Mouse (Mus musculus): ENCODE measurements around the gene Hist2h4. TPM values are rescaled to one million over a fixed set of nuclear protein-coding genes. Genes with fewer than 3 reads are reported as not detected.
"Not testable (repeated sequence)": the region's sequence is repeated elsewhere in the genome, so short reads cannot be mapped to it uniquely, and the experiment has no call there.

Gene Hist2h4
- polyA plus RNA-seq, 2 experiments: 6.4 to 8.5 TPM

- 78% methylated on average over 7 of the region's 7 CpGs for WGBS
- H3K27ac ChIP-seq (replicated peaks; ENCODE audit: low read depth, low read length): peak overlapping the region; percentile 96
- H3K4me3 ChIP-seq (replicated peaks; ENCODE audit: low read length): peak overlapping the region; percentile 52; the same call in 1 of the 2 replicates
- no peak for TF ChIP-seq POLR2A (IDR thresholded peaks at IDR 0.05; ENCODE audit: borderline replicate concordance, extremely low read depth, insufficient read depth, insufficient read length)
- ATAC-seq (ENCODE audit: low FRiP score, low read depth) (no peak), DNase-seq (ENCODE audit: low spot score) (no peak)
- no peaks in the 10 kb centered on the region for H3K27me3 ChIP-seq (ENCODE audit: control insufficient read depth, insufficient read depth, low read length)
- no peaks in the 10 kb centered on the region for H3K36me3 ChIP-seq (ENCODE audit: control insufficient read depth, insufficient read depth, low read length)
- no peaks in the 10 kb centered on the region for H3K9me3 ChIP-seq (ENCODE audit: control insufficient read depth, low read length)
- H3K4me2 ChIP-seq (replicated peaks; ENCODE audit: low read depth, low read length, severe bottlenecking): peak overlapping the region; percentile 58
- H3K4me1 ChIP-seq (ENCODE audit: control insufficient read depth, insufficient read depth, low read length): peaks cover 20% of the 10 kb centered on the region
- peak overlapping the region; percentile 68 for H3K9ac ChIP-seq (ENCODE audit: low read depth, low read length, severe bottlenecking)
These were observed 19.1 kb downstream of the Hist2h4 start for GRCm38 (mm10) chr3:96243921-96244572.

GRCm38 (mm10) chr3:96240799-96241197 lies 22.3 kb downstream of the Hist2h4 start:
- Histone ChIP-seq H3K4me3 (replicated peaks; ENCODE audit: low read length) (peak overlapping the region; percentile 22), H3K9me3 (ENCODE audit: control insufficient read depth, low read length) (no peaks in the 10 kb centered on the region), H3K4me2 (replicated peaks; ENCODE audit: low read depth, low read length, severe bottlenecking) (peak overlapping the region; percentile 40), H3K36me3 (ENCODE audit: control insufficient read depth, insufficient read depth, low read length) (no peaks in the 10 kb centered on the region), H3K4me1 (ENCODE audit: control insufficient read depth, insufficient read depth, low read length) (peaks cover 19% of the 10 kb centered on the region), H3K9ac (ENCODE audit: low read depth, low read length, severe bottlenecking) (peak overlapping the region; percentile 42), H3K27me3 (ENCODE audit: control insufficient read depth, insufficient read depth, low read length) (no peaks in the 10 kb centered on the region), H3K27ac (replicated peaks; ENCODE audit: low read depth, low read length) (peak overlapping the region; percentile 80)
- WGBS: 82% methylated on average over 9 of the region's 9 CpGs
- DNase-seq (ENCODE audit: low spot score): no peak
- no peak for TF ChIP-seq POLR2A (IDR thresholded peaks at IDR 0.05; ENCODE audit: borderline replicate concordance, extremely low read depth, insufficient read depth, insufficient read length)
- ATAC-seq (ENCODE audit: low FRiP score, low read depth): no peak

GRCm38 (mm10) chr3:96239949-96240798 lies 22.9 kb downstream of the Hist2h4 start, which contains the start of gene Hist2h2aa2:
TSS of gene Hist2h2aa2 (minus strand) at chr3:96240276.
- H3K4me1 ChIP-seq (ENCODE audit: control insufficient read depth, insufficient read depth, low read length): peaks cover 19% of the 10 kb centered on the region
- peak within 1 kb of the TSS; percentile 40 for H3K4me2 ChIP-seq (replicated peaks; ENCODE audit: low read depth, low read length, severe bottlenecking)
- H3K36me3 ChIP-seq (ENCODE audit: control insufficient read depth, insufficient read depth, low read length); H3K9me3 ChIP-seq (ENCODE audit: control insufficient read depth, low read length); H3K27me3 ChIP-seq (ENCODE audit: control insufficient read depth, insufficient read depth, low read length): not testable (repeated sequence)
- peak within 1 kb of the TSS; percentile 80 for H3K27ac ChIP-seq (replicated peaks; ENCODE audit: low read depth, low read length)
- peak within 1 kb of the TSS; percentile 42 for H3K9ac ChIP-seq (ENCODE audit: low read depth, low read length, severe bottlenecking)
- ATAC-seq (ENCODE audit: low FRiP score, low read depth): peak; percentile 84
- peak; percentile 40 for DNase-seq (ENCODE audit: low spot score)
- H3K4me3 ChIP-seq (replicated peaks; ENCODE audit: low read length): peak within 1 kb of the TSS; percentile 28
- WGBS: 14% methylated on average over 9 of the region's 85 CpGs

GRCm38 (mm10) chr3:96238954-96239793 lies 23.9 kb downstream of the Hist2h4 start, which contains the start of gene Hist2h3c2:
TSS of gene Hist2h3c2 (minus strand) at chr3:96239127.
- Histone ChIP-seq H3K4me3 (replicated peaks; ENCODE audit: low read length) (peak within 1 kb of the TSS; percentile 41), H3K4me2 (replicated peaks; ENCODE audit: low read depth, low read length, severe bottlenecking) (peak within 1 kb of the TSS; percentile 52), H3K27ac (replicated peaks; ENCODE audit: low read depth, low read length) (peak within 1 kb of the TSS; percentile 68), H3K4me1 (ENCODE audit: control insufficient read depth, insufficient read depth, low read length) (peaks cover 15% of the 10 kb centered on the region), H3K9ac (ENCODE audit: low read depth, low read length, severe bottlenecking) (peak within 1 kb of the TSS; percentile 66)
- not testable (repeated sequence) for DNase-seq (ENCODE audit: low spot score); H3K36me3 ChIP-seq (ENCODE audit: control insufficient read depth, insufficient read depth, low read length); H3K9me3 ChIP-seq (ENCODE audit: control insufficient read depth, low read length); H3K27me3 ChIP-seq (ENCODE audit: control insufficient read depth, insufficient read depth, low read length)
- ATAC-seq (ENCODE audit: low FRiP score, low read depth): peak; percentile 86
- WGBS: 0% methylated on average over 9 of the region's 68 CpGs

Measured in limb, embryonic 14.5 days (tissue).